Mouse (Mus musculus): ENCODE measurements at regions not wholly inside any gene's neighbourhood (a gene's known extent, or its start where the extent isn't known, plus 50 kb on each side); places are given as distances from the start of the nearest gene placed in this dataset.

- TF ChIP-seq ZMIZ1 (IDR thresholded peaks at IDR 0.05; ENCODE audit: low read depth, low read length): no peak
- no peak for TF ChIP-seq CTCF (conservative IDR thresholded peaks at IDR 0.05 in 1 of 2, IDR thresholded peaks at IDR 0.05 in 1 of 2; ENCODE audit: low read depth in 2 of 2, low read length in 2 of 2)
Observed at GRCm38 (mm10) chr13:48017649-48018048, 243.4 kb upstream of the Id4 start.
